9 mouse cellular contexts compared by ENCODE assay signal in the genomic region with DNA sequence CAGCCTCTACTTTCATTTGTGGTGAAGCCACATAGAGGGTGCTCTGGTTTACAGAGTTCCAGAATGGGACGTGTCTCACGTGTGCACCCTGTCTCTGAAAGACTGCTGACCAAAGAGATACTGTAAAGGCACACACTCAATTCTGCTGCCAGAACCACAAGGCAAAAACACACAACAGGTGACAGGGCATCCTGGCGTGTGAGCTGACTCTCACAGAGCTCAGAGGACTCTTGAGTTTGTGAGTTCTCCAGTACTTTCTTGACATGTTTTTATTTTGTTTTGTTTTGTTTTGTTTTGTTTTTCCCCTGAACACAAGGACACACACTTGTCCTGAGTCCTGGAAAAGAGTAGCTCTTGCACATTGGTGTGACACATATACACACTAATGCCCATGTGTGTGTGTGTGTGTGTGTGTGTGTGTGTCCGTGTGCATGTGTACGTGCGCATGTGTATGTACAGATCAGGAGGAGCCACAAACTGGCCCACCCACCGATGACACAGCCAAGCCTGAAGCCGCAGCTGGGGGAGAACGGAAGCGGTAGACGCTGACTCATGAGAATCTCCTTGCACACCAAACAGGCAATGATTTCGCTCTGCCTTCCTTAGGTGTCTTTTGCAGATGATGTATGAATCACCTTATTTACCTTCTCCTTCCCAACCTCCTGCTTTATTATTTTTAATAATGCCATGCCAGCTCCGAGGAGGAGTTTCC.
A peak's percentile ranks its signal among the peaks of the same experiment; 100 is the strongest.
DNase-seq lines count a peak whose midpoint lies in the region; ATAC-seq and TF ChIP-seq lines count a peak whose summit lies in the region.
"Had no signal": no experiment of that assay in that cellular context is flagged by ENCODE, and none has a peak within 500 bp of the region (broad histone marks: within the 10 kb centered on the region; RNA-seq: fewer than 3 reads in every experiment).

No protein-coding gene starts in this region.

- H3K27ac ChIP-seq in liver, embryonic 12.5 days, result no peak overlapping the region
- H3K27ac ChIP-seq in bone marrow, adult 2 months (ENCODE audit: control insufficient read depth, insufficient read depth, low read depth, low read length, poor library complexity), result no peak overlapping the region
- no peak overlapping the region for H3K27ac ChIP-seq in hindbrain, embryonic 12.5 days
- H3K27ac ChIP-seq in hindbrain, embryonic 11.5 days (ENCODE audit: low read depth, low read length), result no peak overlapping the region
- H3K27ac ChIP-seq in hindbrain, embryonic 14.5 days, result no peak overlapping the region
- H3K27ac ChIP-seq: liver, embryonic 14.5 days had no signal

- H3K9me3 ChIP-seq in liver, embryonic 12.5 days (replicated peaks), result no peaks in the 10 kb centered on the region
- no peaks in the 10 kb centered on the region for H3K9me3 ChIP-seq in hindbrain, embryonic 12.5 days (replicated peaks)
- H3K9me3 ChIP-seq in hindbrain, embryonic 11.5 days (ENCODE audit: control insufficient read depth, low read length), result no peaks in the 10 kb centered on the region
- no peaks in the 10 kb centered on the region for H3K9me3 ChIP-seq in hindbrain, embryonic 14.5 days (ENCODE audit: control insufficient read depth, low read length)

- H3K9ac ChIP-seq in liver, embryonic 12.5 days, result no peak overlapping the region
- no peak overlapping the region for H3K9ac ChIP-seq in hindbrain, embryonic 12.5 days
- H3K9ac ChIP-seq in hindbrain, embryonic 11.5 days (ENCODE audit: low read depth, low read length), result no peak overlapping the region
- no peak overlapping the region for H3K9ac ChIP-seq in hindbrain, embryonic 14.5 days
- H3K9ac ChIP-seq: liver, embryonic 14.5 days had no signal

- H3K36me3 ChIP-seq in liver, embryonic 12.5 days, result no peaks in the 10 kb centered on the region
- no peaks in the 10 kb centered on the region for H3K36me3 ChIP-seq in hindbrain, embryonic 12.5 days
- no peaks in the 10 kb centered on the region for H3K36me3 ChIP-seq in hindbrain, embryonic 11.5 days (ENCODE audit: control insufficient read depth, insufficient read depth, low read length)
- H3K36me3 ChIP-seq in hindbrain, embryonic 14.5 days (replicated peaks; ENCODE audit: control insufficient read depth, insufficient read depth), result no peaks in the 10 kb centered on the region

- H3K4me3 ChIP-seq in liver, embryonic 12.5 days, result no peak overlapping the region
- peak overlapping the region; percentile 53 for H3K4me3 ChIP-seq in bone marrow, adult 2 months (replicated peaks; ENCODE audit: control insufficient read depth, low read depth, low read length)
- no peak overlapping the region for H3K4me3 ChIP-seq in hindbrain, embryonic 12.5 days
- H3K4me3 ChIP-seq in hindbrain, embryonic 11.5 days (ENCODE audit: low read depth, low read length), result no peak overlapping the region
- H3K4me3 ChIP-seq in hindbrain, embryonic 14.5 days (replicated peaks; ENCODE audit: low read length), result no peak overlapping the region

- peak; percentile 44 for DNase-seq in liver
- DNase-seq in hindbrain, embryonic 11.5 days (ENCODE audit: low spot score), result no peak
- no peak for DNase-seq in hindbrain, embryonic 14.5 days (ENCODE audit: low spot score)

- no peak for ATAC-seq in liver, embryonic 12.5 days
- peak; percentile 99 for ATAC-seq in inflammation-experienced regulatory T-cells, adult 6 months
- peak; percentile 92 for ATAC-seq in megakaryocyte, adult 5-6 weeks (ENCODE audit: poor library complexity, severe bottlenecking)
- no peak for ATAC-seq in hindbrain, embryonic 12.5 days (ENCODE audit: low FRiP score)
- ATAC-seq in hindbrain, embryonic 11.5 days (ENCODE audit: low FRiP score), result no peak
- ATAC-seq in hindbrain, embryonic 14.5 days (ENCODE audit: low FRiP score), result no peak

- no peak for TF ChIP-seq POLR2A in bone marrow, adult 2 months (IDR thresholded peaks at IDR 0.05; ENCODE audit: borderline replicate concordance, control insufficient read depth, low read depth, low read length)

- H3K4me2 ChIP-seq in liver, embryonic 12.5 days, result no peak overlapping the region
- H3K4me2 ChIP-seq in hindbrain, embryonic 12.5 days (replicated peaks), result no peak overlapping the region
- no peak overlapping the region for H3K4me2 ChIP-seq in hindbrain, embryonic 11.5 days (replicated peaks; ENCODE audit: low read depth, low read length)
- H3K4me2 ChIP-seq in hindbrain, embryonic 14.5 days (replicated peaks), result no peak overlapping the region

- no peaks in the 10 kb centered on the region for H3K4me1 ChIP-seq in liver, embryonic 12.5 days
- peaks cover 3% of the 10 kb centered on the region for H3K4me1 ChIP-seq in bone marrow, adult 2 months (ENCODE audit: control insufficient read depth, insufficient read depth, low read length)
- no peaks in the 10 kb centered on the region for H3K4me1 ChIP-seq in hindbrain, embryonic 12.5 days
- no peaks in the 10 kb centered on the region for H3K4me1 ChIP-seq in hindbrain, embryonic 11.5 days (replicated peaks; ENCODE audit: control insufficient read depth, insufficient read depth, low read length)
- H3K4me1 ChIP-seq in hindbrain, embryonic 14.5 days (replicated peaks; ENCODE audit: control insufficient read depth, insufficient read depth, low read length), result no peaks in the 10 kb centered on the region

- WGBS in liver, embryonic 12.5 days (ENCODE audit: insufficient replicate concordance), result 40% methylated on average over 13 of the region's 13 CpGs
- WGBS in bone marrow, adult 2 months, result 4% methylated on average over 13 of the region's 13 CpGs
- WGBS in hindbrain, embryonic 12.5 days, result 81% methylated on average over 13 of the region's 13 CpGs
- WGBS in hindbrain, embryonic 11.5 days, result 88% methylated on average over 13 of the region's 13 CpGs
- 83% methylated on average over 13 of the region's 13 CpGs for WGBS in hindbrain, embryonic 14.5 days

- TF ChIP-seq CTCF in bone marrow, adult 2 months (IDR thresholded peaks at IDR 0.05; ENCODE audit: control insufficient read depth, insufficient read depth, low read length), result no peak

- H3K27me3 ChIP-seq in liver, embryonic 12.5 days (replicated peaks), result no peaks in the 10 kb centered on the region
- no peaks in the 10 kb centered on the region for H3K27me3 ChIP-seq in hindbrain, embryonic 12.5 days
- no peaks in the 10 kb centered on the region for H3K27me3 ChIP-seq in hindbrain, embryonic 11.5 days (ENCODE audit: control insufficient read depth, insufficient read depth, low read length)
- no peaks in the 10 kb centered on the region for H3K27me3 ChIP-seq in hindbrain, embryonic 14.5 days (ENCODE audit: control insufficient read depth, insufficient read depth, low read length)

Comparison
In these comparisons a context has a peak if more than half of its experiments do, and no peak if none do; other contexts are left out.
1. ATAC-seq: peak in inflammation-experienced regulatory T-cells, adult 6 months (single experiment) and megakaryocyte, adult 5-6 weeks (single experiment); none in liver, embryonic 12.5 days (single experiment), hindbrain, embryonic 12.5 days (single experiment), hindbrain, embryonic 11.5 days (single experiment) and hindbrain, embryonic 14.5 days (single experiment).